Mouse (Mus musculus) MEL (cell line): ENCODE measurements around the gene Usp22. TPM values are rescaled to one million over a fixed set of nuclear protein-coding genes. Genes with fewer than 3 reads are reported as not detected.

Source experiments
- DNase-seq: peaks from one replicate; pipeline ENCODE4 v3.0.0; 2011; ENCODE audit warnings: low read depth, low spot score
- H3K27ac ChIP-seq: 2 replicates; pipeline ENCODE4 v1.5.1; 2012; ENCODE audit warnings: low read depth, mild to moderate bottlenecking, control low read depth, low read length, moderate library complexity; ENCODE audit not compliant: control insufficient read depth
- H3K27me3 ChIP-seq, 2 experiments: fragments of 150-350 bp in 1 of 2; sonication (generic) in 1 of 2; 2 replicates each; pipeline ENCODE4 v1.6.1; 2012; ENCODE audit warnings: low read length in 2 of 2, mild to moderate bottlenecking in 2 of 2, improper control_type of control experiment in 1 of 2, moderate library complexity in 1 of 2; ENCODE audit not compliant: insufficient read depth in 2 of 2, control insufficient read depth in 1 of 2
- H3K36me3 ChIP-seq, 2 experiments: 2 replicates each; pipeline ENCODE4 v1.6.1; 2012 to 2014; ENCODE audit warnings: low read length in 2 of 2, improper control_type of control experiment in 1 of 2, inconsistent platforms in 1 of 2, mild to moderate bottlenecking in 1 of 2; ENCODE audit not compliant: insufficient read depth in 2 of 2, control insufficient read depth in 1 of 2
- H3K4me1 ChIP-seq, 2 experiments: fragments of 150-350 bp in 1 of 2; sonication (generic) in 1 of 2; 2 replicates each; pipeline ENCODE4 v1.6.1; 2012; ENCODE audit warnings: low read length in 2 of 2, improper control_type of control experiment in 1 of 2, mild to moderate bottlenecking in 1 of 2; ENCODE audit not compliant: insufficient read depth in 2 of 2, control insufficient read depth in 1 of 2
- H3K4me3 ChIP-seq, 2 experiments: fragments of 150-350 bp in 1 of 2; sonication (generic) in 1 of 2; 2 replicates each; pipeline ENCODE4 v1.5.1; 2012; ENCODE audit warnings: low read depth in 2 of 2, low read length in 2 of 2, mild to moderate bottlenecking in 2 of 2, moderate library complexity in 2 of 2, control low read depth in 1 of 2, improper control_type of control experiment in 1 of 2; ENCODE audit not compliant: control insufficient read depth in 1 of 2, insufficient read depth in 1 of 2
- H3K79me2 ChIP-seq: 2 replicates; pipeline ENCODE4 v1.6.1; 2012; ENCODE audit warnings: mild to moderate bottlenecking, low read length, moderate library complexity; ENCODE audit not compliant: control insufficient read depth, poor library complexity, insufficient read depth
- H3K9ac ChIP-seq: 2 replicates; pipeline ENCODE4 v1.6.1; 2012; ENCODE audit warnings: low read depth, mild to moderate bottlenecking, control low read depth, low read length, moderate library complexity; ENCODE audit not compliant: control insufficient read depth, poor library complexity, severe bottlenecking
- H3K9me3 ChIP-seq: fragments of 150-350 bp; sonication (generic); replicated peaks from 2 replicates; pipeline ENCODE4 v1.6.1; 2012; ENCODE audit warnings: mild to moderate bottlenecking, low read length, improper control_type of control experiment, moderate library complexity; ENCODE audit not compliant: insufficient read depth
- BHLHE40 ChIP-seq: IDR thresholded peaks from 2 replicates; pipeline ENCODE4 v1.6.1; 2012; ENCODE audit warnings: low read depth, mild to moderate bottlenecking, inconsistent platforms, low read length, improper control_type of control experiment, borderline replicate concordance
- CTCF ChIP-seq, 3 experiments: IDR thresholded peaks in 2 of 3; conservative IDR thresholded peaks in 1 of 3; 2 replicates each; pipeline ENCODE4 v1.5.1; 2011 to 2012; ENCODE audit warnings: low read length in 3 of 3, low read depth in 2 of 3, mild to moderate bottlenecking in 2 of 3, improper control_type of control experiment in 1 of 3, inconsistent platforms in 1 of 3, mixed read lengths in 1 of 3, moderate library complexity in 1 of 3; ENCODE audit not compliant: control insufficient read depth in 1 of 3, insufficient read depth in 1 of 3, poor library complexity in 1 of 3, severe bottlenecking in 1 of 3
- ELF1 ChIP-seq: IDR thresholded peaks from 2 replicates; pipeline ENCODE4 v1.6.1; 2014; ENCODE audit warnings: low read depth, mild to moderate bottlenecking, inconsistent platforms, low read length, improper control_type of control experiment, moderate library complexity
- EP300 ChIP-seq, 2 experiments: IDR thresholded peaks; 2 replicates each; pipeline ENCODE4 v1.6.1; 2011; ENCODE audit warnings: improper control_type of control experiment in 2 of 2, low read length in 2 of 2, low read depth in 1 of 2, mild to moderate bottlenecking in 1 of 2
- ETS1 ChIP-seq: IDR thresholded peaks from 2 replicates; pipeline ENCODE4 v1.6.1; 2012; ENCODE audit warnings: low read depth, mild to moderate bottlenecking, inconsistent platforms, low read length, improper control_type of control experiment, moderate library complexity
- GABPA ChIP-seq: IDR thresholded peaks from 2 replicates; pipeline ENCODE4 v1.6.1; 2012; ENCODE audit warnings: low read depth, mild to moderate bottlenecking, inconsistent platforms, low read length, improper control_type of control experiment, moderate library complexity
- GATA1 ChIP-seq: IDR thresholded peaks from 2 replicates; pipeline ENCODE4 v1.6.1; 2011; ENCODE audit warnings: low read depth, low read length, improper control_type of control experiment
- HCFC1 ChIP-seq: IDR thresholded peaks from 2 replicates; pipeline ENCODE4 v1.6.1; 2012; ENCODE audit warnings: low read depth, mild to moderate bottlenecking, inconsistent platforms, low read length, improper control_type of control experiment, moderate library complexity
- JUND ChIP-seq: IDR thresholded peaks from 2 replicates; pipeline ENCODE4 v1.6.1; 2011; ENCODE audit warnings: low read depth, mild to moderate bottlenecking, improper control_type of control experiment, low read length
- KAT2A ChIP-seq: conservative IDR thresholded peaks from 2 replicates; pipeline ENCODE4 v1.6.1; 2012; ENCODE audit warnings: low read depth, low read length, improper control_type of control experiment, inconsistent platforms
- MAFK ChIP-seq: IDR thresholded peaks from 2 replicates; pipeline ENCODE4 v1.6.1; 2011; ENCODE audit warnings: low read depth, mild to moderate bottlenecking, low read length, improper control_type of control experiment, borderline replicate concordance
- MAX ChIP-seq: IDR thresholded peaks from 2 replicates; pipeline ENCODE4 v1.6.1; 2011; ENCODE audit warnings: low read length, improper control_type of control experiment
- MAZ ChIP-seq: IDR thresholded peaks from 2 replicates; pipeline ENCODE4 v1.6.1; 2012; ENCODE audit warnings: low read depth, mild to moderate bottlenecking, inconsistent platforms, low read length, improper control_type of control experiment
- MEF2A ChIP-seq: IDR thresholded peaks from 2 replicates; pipeline ENCODE4 v1.6.1; 2014; ENCODE audit warnings: low read depth, mild to moderate bottlenecking, inconsistent platforms, low read length, improper control_type of control experiment; ENCODE audit not compliant: poor library complexity, insufficient replicate concordance, severe bottlenecking; ENCODE audit errors: extremely low read depth
- MYB ChIP-seq: IDR thresholded peaks from 2 replicates; pipeline ENCODE4 v1.6.1; 2011; ENCODE audit warnings: mild to moderate bottlenecking, low read depth, low read length, improper control_type of control experiment
- NELFE ChIP-seq: IDR thresholded peaks from 2 replicates; pipeline ENCODE4 v1.6.1; 2011; ENCODE audit warnings: low read depth, low read length, improper control_type of control experiment
- POLR2AphosphoS5 ChIP-seq: IDR thresholded peaks from 2 replicates; pipeline ENCODE4 v1.6.1; 2012; ENCODE audit warnings: low read depth, borderline replicate concordance, mild to moderate bottlenecking, inconsistent platforms, low read length, moderate library complexity, mixed read lengths
- RAD21 ChIP-seq: IDR thresholded peaks from 2 replicates; pipeline ENCODE4 v1.6.1; 2011; ENCODE audit warnings: mild to moderate bottlenecking, low read depth, low read length, improper control_type of control experiment
- SIN3A ChIP-seq: IDR thresholded peaks from 2 replicates; pipeline ENCODE4 v1.6.1; 2012; ENCODE audit warnings: low read length, improper control_type of control experiment, inconsistent platforms
- SMC3 ChIP-seq: IDR thresholded peaks from 2 replicates; pipeline ENCODE4 v1.6.1; 2011; ENCODE audit warnings: low read depth, low read length, improper control_type of control experiment
- TAL1 ChIP-seq: IDR thresholded peaks from 2 replicates; pipeline ENCODE4 v1.6.1; 2012; ENCODE audit warnings: mild to moderate bottlenecking, inconsistent platforms, low read length, moderate library complexity, mixed read lengths
- TBP ChIP-seq: IDR thresholded peaks from 2 replicates; pipeline ENCODE4 v1.8.0; 2011; ENCODE audit warnings: low read depth, low read length, improper control_type of control experiment
- USF1 ChIP-seq: IDR thresholded peaks from 2 replicates; pipeline ENCODE4 v1.6.1; 2014; ENCODE audit warnings: low read depth, mild to moderate bottlenecking, inconsistent platforms, low read length, improper control_type of control experiment, moderate library complexity
- ZC3H11A ChIP-seq: IDR thresholded peaks from 2 replicates; pipeline ENCODE4 v1.6.1; 2012; ENCODE audit warnings: low read depth, mild to moderate bottlenecking, inconsistent platforms, low read length, improper control_type of control experiment
- ZKSCAN1 ChIP-seq: IDR thresholded peaks from 2 replicates; pipeline ENCODE4 v1.6.1; 2012; ENCODE audit warnings: low read depth, mild to moderate bottlenecking, inconsistent platforms, low read length, improper control_type of control experiment, moderate library complexity
- polyA plus RNA-seq, 2 experiments: library from polyadenylated mRNA; stranded (reverse) in 1 of 2; unstranded in 1 of 2; fragments of >175 nt in 1 of 2; fragments of >200 nt in 1 of 2; gene quantifications; 2 replicates each; pipeline versions ENCODE4 v1.2.1 to v1.2.4; 2012; ENCODE audit warnings: low replicate concordance in 2 of 2, low read depth in 1 of 2; ENCODE audit not compliant: insufficient read length in 2 of 2, insufficient read depth in 1 of 2, missing spikeins in 1 of 2
- total RNA-seq: library from RNA; depleted of rRNA; stranded (reverse); fragments of 300-350 nt; gene quantifications from 2 replicates; pipeline ENCODE4 v1.2.3, GENCODE M21; 2012

The Usp22 gene
- total and polyA plus RNA-seq, 3 experiments: 36.5 to 646 (median 36.9) TPM

DNA sequence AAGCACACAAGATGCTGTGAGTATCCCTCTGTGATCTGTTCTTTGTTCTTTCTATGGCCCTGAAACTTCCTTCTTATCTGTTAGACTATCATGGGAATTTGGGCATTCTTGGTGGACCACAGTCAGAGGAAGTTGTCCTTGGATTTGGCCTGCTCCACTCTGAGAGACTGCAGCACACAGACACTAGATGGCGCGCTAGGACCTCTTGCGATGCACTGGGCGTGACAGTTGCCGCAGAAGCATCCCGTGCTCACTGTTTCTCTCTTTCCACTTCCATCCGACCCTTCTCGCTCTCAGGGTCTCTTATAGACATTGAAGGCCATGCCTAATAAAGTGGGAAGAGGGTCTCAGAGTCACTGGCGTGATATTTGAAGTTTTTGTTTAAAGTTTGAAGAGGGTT lies 18.5 kb upstream of the Usp22 start:
- Histone ChIP-seq H3K9ac (peak overlapping the region; percentile 53), H3K36me3 (peaks cover 0 to 5% of the 10 kb centered on the region in 2 experiments; a peak in 1 of 4 replicates), H3K4me3 (no peak overlapping the region), H3K27me3 (peaks cover 1 to 7% of the 10 kb centered on the region in 2 experiments; a peak in 1 of 4 replicates), H3K4me1 (peaks cover 0 to 6% of the 10 kb centered on the region in 2 experiments; a peak in 1 of 4 replicates), H3K79me2 (no peaks in the 10 kb centered on the region), H3K9me3 (no peaks in the 10 kb centered on the region), H3K27ac (peak overlapping the region; percentile 72; the same call in 1 of the 2 replicates)
- peak; percentile 93 for DNase-seq
- TF ChIP-seq ZKSCAN1: no peak
- peak; percentile 46; the same call in 1 of the 2 replicates for TF ChIP-seq MAZ
- no peak for TF ChIP-seq TBP
- TF ChIP-seq SMC3: peak; percentile 99
- TF ChIP-seq GATA1: no peak
- peak; percentile 97 to 100 (median 98) for TF ChIP-seq CTCF (IDR thresholded peaks at IDR 0.05 in 2 of 3, conservative IDR thresholded peaks at IDR 0.05 in 1 of 3; ENCODE audit: control insufficient read depth in 1 of 3, insufficient read depth in 1 of 3, low read depth in 2 of 3, low read length in 3 of 3, poor library complexity in 1 of 3, severe bottlenecking in 1 of 3)
- no peak for TF ChIP-seq EP300 (IDR thresholded peaks at IDR 0.05; ENCODE audit: low read depth in 1 of 2, low read length in 2 of 2)
- TF ChIP-seq BHLHE40: peak; percentile 57; the same call in 1 of the 2 replicates
- no peak for TF ChIP-seq TAL1
- no peak for TF ChIP-seq GABPA
- TF ChIP-seq ETS1: no peak
- no peak for TF ChIP-seq MYB
- TF ChIP-seq USF1: no peak
- no peak for TF ChIP-seq NELFE
- TF ChIP-seq ZC3H11A: peak; percentile 95
- no peak for TF ChIP-seq KAT2A
- no peak for TF ChIP-seq POLR2AphosphoS5
- no peak for TF ChIP-seq MEF2A
- no peak for TF ChIP-seq MAX
- TF ChIP-seq ELF1: no peak
- no peak for TF ChIP-seq HCFC1
- TF ChIP-seq MAFK: no peak
- TF ChIP-seq SIN3A: peak; percentile 49
- peak; percentile 98 for TF ChIP-seq RAD21
- TF ChIP-seq JUND: no peak
